Mouse (Mus musculus): ENCODE results near the gene 4931409K22Rik. TPM values are rescaled to one million over a fixed set of nuclear protein-coding genes. Genes with fewer than 3 reads are reported as not detected.
"Not testable (repeated sequence)": the region's sequence is repeated elsewhere in the genome, so short reads cannot be mapped to it uniquely, and the experiment has no call there.

The 4931409K22Rik gene
- polyA plus RNA-seq, 1 experiment from 2014 or later, result 0.15 TPM

DNA sequence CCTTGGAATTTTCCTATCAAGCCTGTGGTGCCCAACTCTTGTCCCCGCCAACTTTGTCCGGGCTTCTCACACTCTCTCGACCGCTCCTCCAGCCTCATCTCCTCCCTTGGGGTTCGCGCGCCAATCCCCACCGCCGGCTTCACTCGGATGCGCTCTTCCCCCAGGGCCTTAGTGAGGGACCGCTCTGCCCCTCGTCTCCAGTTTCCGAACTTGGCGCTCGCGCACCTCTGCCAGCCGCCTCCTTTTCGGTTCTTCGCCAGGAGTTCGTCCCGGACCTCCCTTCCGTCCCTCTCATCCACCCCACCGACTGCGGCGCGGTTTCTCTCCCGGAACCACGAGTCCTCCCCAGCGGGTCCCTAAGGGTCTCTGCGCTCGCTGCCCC lies 20.2 kb upstream of the 4931409K22Rik start:
- DNase-seq (ENCODE audit: low spot score) (no peak), ATAC-seq (replicated peaks; ENCODE audit: low FRiP score, low TSS enrichment, low read depth) (peak; percentile 38)
- H3K27ac ChIP-seq (ENCODE audit: low read depth), result peak overlapping the region; percentile 64; the same call in 1 of the 2 replicates
- peaks cover 11% of the 10 kb centered on the region for H3K4me1 ChIP-seq (replicated peaks; ENCODE audit: control insufficient read depth, insufficient read depth, low read length)
- H3K27me3 ChIP-seq (replicated peaks; ENCODE audit: control insufficient read depth, insufficient read depth, low read length), result no peaks in the 10 kb centered on the region
- H3K36me3 ChIP-seq (ENCODE audit: control insufficient read depth, insufficient read depth, low read length), result peaks cover 35% of the 10 kb centered on the region
- no peaks in the 10 kb centered on the region for H3K9me3 ChIP-seq (ENCODE audit: control insufficient read depth, low read length)
- H3K4me3 ChIP-seq (ENCODE audit: low read depth, low read length), result peak overlapping the region; percentile 61
- peak overlapping the region; percentile 72 for H3K9ac ChIP-seq (ENCODE audit: low read length)
- peak overlapping the region; percentile 58 for H3K4me2 ChIP-seq (ENCODE audit: low read length)
- under 1% methylated on average over 32 of the region's 32 CpGs for WGBS

GRCm38 (mm10) chr5:24575948-24576347 lies 19.3 kb upstream of the 4931409K22Rik start:
- ATAC-seq (replicated peaks; ENCODE audit: low FRiP score, low TSS enrichment, low read depth) (no peak), DNase-seq (ENCODE audit: low spot score) (no peak)
- H3K36me3 ChIP-seq (ENCODE audit: control insufficient read depth, insufficient read depth, low read length), result peaks cover 44% of the 10 kb centered on the region
- no peaks in the 10 kb centered on the region for H3K9me3 ChIP-seq (ENCODE audit: control insufficient read depth, low read length)
- 93% methylated on average over 1 of the region's 1 CpGs for WGBS
- H3K4me3 ChIP-seq (ENCODE audit: low read depth, low read length), result no peak overlapping the region
- H3K27ac ChIP-seq (ENCODE audit: low read depth), result no peak overlapping the region
- no peak overlapping the region; the same call in 1 of the 2 replicates for H3K9ac ChIP-seq (ENCODE audit: low read length)
- H3K4me1 ChIP-seq (replicated peaks; ENCODE audit: control insufficient read depth, insufficient read depth, low read length), result peaks cover 11% of the 10 kb centered on the region
- H3K4me2 ChIP-seq (ENCODE audit: low read length), result peak overlapping the region; percentile 58
- no peaks in the 10 kb centered on the region for H3K27me3 ChIP-seq (replicated peaks; ENCODE audit: control insufficient read depth, insufficient read depth, low read length)

- H3K4me3 ChIP-seq (ENCODE audit: low read depth, low read length); H3K4me2 ChIP-seq (ENCODE audit: low read length); H3K27me3 ChIP-seq (replicated peaks; ENCODE audit: control insufficient read depth, insufficient read depth, low read length); H3K9ac ChIP-seq (ENCODE audit: low read length); H3K9me3 ChIP-seq (ENCODE audit: control insufficient read depth, low read length); H3K4me1 ChIP-seq (replicated peaks; ENCODE audit: control insufficient read depth, insufficient read depth, low read length); ATAC-seq (replicated peaks; ENCODE audit: low FRiP score, low TSS enrichment, low read depth); DNase-seq (ENCODE audit: low spot score); H3K36me3 ChIP-seq (ENCODE audit: control insufficient read depth, insufficient read depth, low read length); H3K27ac ChIP-seq (ENCODE audit: low read depth): not testable (repeated sequence)
- WGBS, result 90% methylated on average over 7 of the region's 7 CpGs
These were observed 1.3 kb downstream of the 4931409K22Rik start for GRCm38 (mm10) chr5:24555335-24555734.

DNA sequence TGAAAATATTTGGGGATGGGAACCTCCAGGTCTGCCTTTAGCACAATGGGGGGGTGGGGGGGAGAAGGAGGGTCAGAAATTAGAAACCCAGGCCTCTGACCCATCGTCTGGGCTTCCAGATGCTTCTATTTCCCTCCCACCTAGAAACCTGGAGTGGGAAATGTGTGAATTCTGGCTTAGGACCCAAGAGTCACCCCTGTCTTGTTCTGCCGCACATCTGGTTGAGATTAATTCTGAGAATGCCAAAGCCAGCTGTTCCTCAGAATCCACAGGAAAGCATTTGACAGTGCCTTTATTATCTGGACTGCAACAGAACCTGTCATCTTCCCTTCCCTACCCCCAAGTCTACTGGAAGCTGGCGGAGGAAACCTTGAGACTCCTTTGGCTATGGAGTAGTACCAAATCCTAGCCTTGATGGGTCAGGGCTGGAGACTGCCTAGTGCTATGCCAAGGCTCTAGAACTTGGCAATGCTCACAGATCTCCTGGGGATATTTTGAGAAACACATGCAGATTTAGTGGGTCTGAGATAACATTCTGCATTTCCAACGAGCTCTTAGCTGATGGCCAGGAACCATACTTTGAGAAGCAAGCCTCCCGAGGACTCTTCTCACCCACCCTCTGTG lies 2.9 kb downstream of the 4931409K22Rik start:
- Histone ChIP-seq H3K4me3 (ENCODE audit: low read depth, low read length) (no peak overlapping the region), H3K4me2 (ENCODE audit: low read length) (no peak overlapping the region), H3K9ac (ENCODE audit: low read length) (no peak overlapping the region), H3K27me3 (replicated peaks; ENCODE audit: control insufficient read depth, insufficient read depth, low read length) (no peaks in the 10 kb centered on the region; the same call in 1 of the 2 replicates), H3K4me1 (replicated peaks; ENCODE audit: control insufficient read depth, insufficient read depth, low read length) (peaks cover 9% of the 10 kb centered on the region), H3K9me3 (ENCODE audit: control insufficient read depth, low read length) (no peaks in the 10 kb centered on the region), H3K27ac (ENCODE audit: low read depth) (no peak overlapping the region), H3K36me3 (ENCODE audit: control insufficient read depth, insufficient read depth, low read length) (no peaks in the 10 kb centered on the region)
- DNase-seq (ENCODE audit: low spot score) (no peak), ATAC-seq (replicated peaks; ENCODE audit: low FRiP score, low TSS enrichment, low read depth) (no peak)
- 68% methylated on average over 5 of the region's 5 CpGs for WGBS

GRCm38 (mm10) chr5:24551317-24551688 lies 5.3 kb downstream of the 4931409K22Rik start:
- Histone ChIP-seq H3K27me3 (replicated peaks; ENCODE audit: control insufficient read depth, insufficient read depth, low read length) (no peaks in the 10 kb centered on the region; the same call in 1 of the 2 replicates), H3K27ac (ENCODE audit: low read depth) (no peak overlapping the region), H3K4me3 (ENCODE audit: low read depth, low read length) (no peak overlapping the region; the same call in 1 of the 2 replicates), H3K4me2 (ENCODE audit: low read length) (peak overlapping the region; percentile 40), H3K9ac (ENCODE audit: low read length) (no peak overlapping the region), H3K9me3 (ENCODE audit: control insufficient read depth, low read length) (no peaks in the 10 kb centered on the region), H3K36me3 (ENCODE audit: control insufficient read depth, insufficient read depth, low read length) (no peaks in the 10 kb centered on the region), H3K4me1 (replicated peaks; ENCODE audit: control insufficient read depth, insufficient read depth, low read length) (peaks cover 9% of the 10 kb centered on the region)
- ATAC-seq (replicated peaks; ENCODE audit: low FRiP score, low TSS enrichment, low read depth) (no peak; the same call in 1 of the 2 replicates), DNase-seq (ENCODE audit: low spot score) (no peak)
- WGBS, result 61% methylated on average over 2 of the region's 2 CpGs

DNA sequence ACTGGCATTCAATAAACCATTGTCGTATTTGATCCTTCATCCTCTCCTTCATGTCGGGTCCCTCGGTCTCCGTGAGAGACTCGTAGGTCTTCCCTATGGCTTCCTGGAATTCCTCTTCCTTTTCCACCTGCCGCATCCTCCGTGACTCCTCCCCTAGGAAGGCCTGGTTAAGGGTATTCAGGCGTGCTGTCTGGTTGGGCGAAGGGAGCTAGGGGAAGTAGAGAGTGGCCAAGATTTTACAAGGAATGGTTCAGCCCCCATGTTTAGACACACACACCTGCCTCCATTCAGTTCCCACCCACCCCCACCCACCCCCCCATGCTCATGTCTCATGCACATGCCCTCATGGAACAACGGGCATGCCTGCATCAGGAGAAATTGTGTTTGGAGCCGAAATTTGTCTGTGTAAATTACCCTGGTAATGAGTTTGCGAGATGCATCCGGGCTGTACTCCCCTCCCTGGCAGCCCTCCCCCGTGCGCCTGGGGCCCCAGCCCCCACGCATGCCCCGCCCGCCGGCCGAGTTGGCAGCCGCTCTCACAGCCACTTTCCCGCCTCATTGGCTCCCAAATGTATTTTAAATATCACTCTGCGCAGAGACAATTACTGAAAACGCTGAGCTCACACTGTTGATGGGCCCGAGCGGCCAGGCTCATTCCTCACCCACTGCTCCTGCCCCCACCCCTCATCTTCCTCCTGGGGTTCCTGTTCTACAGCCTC lies 5.9 kb downstream of the 4931409K22Rik start:
- Histone ChIP-seq H3K27ac (ENCODE audit: low read depth) (no peak overlapping the region), H3K9ac (ENCODE audit: low read length) (no peak overlapping the region), H3K9me3 (ENCODE audit: control insufficient read depth, low read length) (no peaks in the 10 kb centered on the region), H3K4me3 (ENCODE audit: low read depth, low read length) (no peak overlapping the region; the same call in 1 of the 2 replicates), H3K4me2 (ENCODE audit: low read length) (peak overlapping the region; percentile 40), H3K36me3 (ENCODE audit: control insufficient read depth, insufficient read depth, low read length) (no peaks in the 10 kb centered on the region), H3K4me1 (replicated peaks; ENCODE audit: control insufficient read depth, insufficient read depth, low read length) (peaks cover 9% of the 10 kb centered on the region), H3K27me3 (replicated peaks; ENCODE audit: control insufficient read depth, insufficient read depth, low read length) (no peaks in the 10 kb centered on the region; the same call in 1 of the 2 replicates)
- 27% methylated on average over 26 of the region's 26 CpGs for WGBS
- ATAC-seq (replicated peaks; ENCODE audit: low FRiP score, low TSS enrichment, low read depth) (0 out of 2 replicates have a peak, but pooled peaks have one; percentile 36), DNase-seq (ENCODE audit: low spot score) (no peak)

GRCm38 (mm10) chr5:24542643-24543042 lies 14.0 kb downstream of the 4931409K22Rik start:
- Histone ChIP-seq H3K9me3 (ENCODE audit: control insufficient read depth, low read length) (no peaks in the 10 kb centered on the region), H3K4me2 (ENCODE audit: low read length) (no peak overlapping the region), H3K36me3 (ENCODE audit: control insufficient read depth, insufficient read depth, low read length) (no peaks in the 10 kb centered on the region), H3K27me3 (replicated peaks; ENCODE audit: control insufficient read depth, insufficient read depth, low read length) (no peaks in the 10 kb centered on the region), H3K27ac (ENCODE audit: low read depth) (no peak overlapping the region), H3K4me1 (replicated peaks; ENCODE audit: control insufficient read depth, insufficient read depth, low read length) (peaks cover 13% of the 10 kb centered on the region), H3K9ac (ENCODE audit: low read length) (no peak overlapping the region), H3K4me3 (ENCODE audit: low read depth, low read length) (no peak overlapping the region)
- ATAC-seq (replicated peaks; ENCODE audit: low FRiP score, low TSS enrichment, low read depth) (no peak), DNase-seq (ENCODE audit: low spot score) (no peak)
- WGBS, result 79% methylated on average over 7 of the region's 7 CpGs

GRCm38 (mm10) chr5:24541144-24541569 lies 15.5 kb downstream of the 4931409K22Rik start:
- Histone ChIP-seq H3K4me1 (replicated peaks; ENCODE audit: control insufficient read depth, insufficient read depth, low read length) (peaks cover 13% of the 10 kb centered on the region), H3K4me2 (ENCODE audit: low read length) (peak overlapping the region; percentile 47), H3K36me3 (ENCODE audit: control insufficient read depth, insufficient read depth, low read length) (no peaks in the 10 kb centered on the region), H3K4me3 (ENCODE audit: low read depth, low read length) (no peak overlapping the region), H3K9ac (ENCODE audit: low read length) (no peak overlapping the region), H3K27ac (ENCODE audit: low read depth) (no peak overlapping the region), H3K27me3 (replicated peaks; ENCODE audit: control insufficient read depth, insufficient read depth, low read length) (0 out of 2 replicates have a peak, but pooled peaks cover 5% of the 10 kb centered on the region), H3K9me3 (ENCODE audit: control insufficient read depth, low read length) (no peaks in the 10 kb centered on the region)
- 14% methylated on average over 6 of the region's 6 CpGs for WGBS
- DNase-seq (ENCODE audit: low spot score) (no peak), ATAC-seq (replicated peaks; ENCODE audit: low FRiP score, low TSS enrichment, low read depth) (no peak)
